Mouse (Mus musculus) ES-Bruce4 (cell line): ENCODE measurements at regions not wholly inside any gene's neighbourhood (a gene's known extent, or its start where the extent isn't known, plus 50 kb on each side); places are given as distances from the start of the nearest gene placed in this dataset.

Source experiments
- H3K27ac ChIP-seq: 2 replicates; pipeline ENCODE4 v1.5.1; 2012; ENCODE audit warnings: low read length, inconsistent platforms; ENCODE audit not compliant: insufficient read depth
- H3K27me3 ChIP-seq: 2 replicates; pipeline ENCODE4 v1.6.1; 2012; ENCODE audit warnings: mild to moderate bottlenecking, low read length, inconsistent platforms; ENCODE audit not compliant: control insufficient read depth, poor library complexity, insufficient read depth, severe bottlenecking
- H3K36me3 ChIP-seq: 2 replicates; pipeline ENCODE4 v1.6.1; 2012; ENCODE audit warnings: inconsistent platforms, mild to moderate bottlenecking, low read length, moderate library complexity; ENCODE audit not compliant: control insufficient read depth, poor library complexity, insufficient read depth, severe bottlenecking
- H3K4me1 ChIP-seq: one replicate; pipeline ENCODE4 v1.8.1; 2011; ENCODE audit warnings: low read length; ENCODE audit not compliant: control insufficient read depth, insufficient read depth
- H3K4me3 ChIP-seq: 2 replicates; pipeline ENCODE4 v1.5.1; 2011; ENCODE audit warnings: low read depth, mild to moderate bottlenecking, low read length
- H3K9ac ChIP-seq: 2 replicates; pipeline ENCODE4 v1.6.1; 2012; ENCODE audit warnings: low read depth, mild to moderate bottlenecking, inconsistent platforms; ENCODE audit not compliant: poor library complexity, severe bottlenecking
- H3K9me3 ChIP-seq: replicated peaks from 2 replicates; pipeline ENCODE4 v1.6.1; 2012; ENCODE audit warnings: mild to moderate bottlenecking, low read length, inconsistent platforms; ENCODE audit not compliant: control insufficient read depth, poor library complexity, insufficient read depth, severe bottlenecking
- CTCF ChIP-seq: IDR thresholded peaks from one replicate; pipeline ENCODE4 v1.8.1; 2011; ENCODE audit warnings: low read depth, low read length
- EP300 ChIP-seq: IDR thresholded peaks from 2 replicates; pipeline ENCODE4 v1.6.1; 2011; ENCODE audit warnings: low read depth, low read length; ENCODE audit not compliant: insufficient read depth
- POLR2A ChIP-seq: IDR thresholded peaks from one replicate; pipeline ENCODE4 v1.8.1; 2011; ENCODE audit warnings: low read length; ENCODE audit not compliant: insufficient read depth

DNA sequence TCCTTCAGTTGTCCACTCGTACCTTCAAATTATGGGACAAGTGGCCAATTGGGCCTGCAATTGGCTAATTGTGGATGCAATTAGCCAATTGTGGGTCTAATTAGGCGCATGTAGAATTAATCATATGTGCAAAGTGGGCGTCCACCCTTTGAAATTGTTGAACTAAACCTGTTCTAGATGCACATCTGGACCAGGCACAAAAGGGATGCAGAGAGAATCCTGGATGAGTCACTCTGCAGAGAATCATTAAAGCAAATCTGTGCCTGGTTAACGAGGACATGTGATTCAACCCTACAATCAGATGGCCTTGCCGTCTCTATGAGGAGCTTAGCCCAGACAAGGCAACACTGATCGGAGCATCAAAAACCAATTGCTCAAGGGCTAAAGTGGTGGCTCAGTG, 393.0 kb upstream of the 3110018I06Rik start:
- H3K4me1 ChIP-seq: no peaks in the 10 kb centered on the region
- no peak overlapping the region for H3K4me3 ChIP-seq
- no peak overlapping the region for H3K27ac ChIP-seq
- no peaks in the 10 kb centered on the region for H3K36me3 ChIP-seq
- no peak overlapping the region for H3K9ac ChIP-seq
- H3K9me3 ChIP-seq: no peaks in the 10 kb centered on the region
- TF ChIP-seq POLR2A (no peak), EP300 (no peak), CTCF (no peak)
- no peaks in the 10 kb centered on the region for H3K27me3 ChIP-seq

DNA sequence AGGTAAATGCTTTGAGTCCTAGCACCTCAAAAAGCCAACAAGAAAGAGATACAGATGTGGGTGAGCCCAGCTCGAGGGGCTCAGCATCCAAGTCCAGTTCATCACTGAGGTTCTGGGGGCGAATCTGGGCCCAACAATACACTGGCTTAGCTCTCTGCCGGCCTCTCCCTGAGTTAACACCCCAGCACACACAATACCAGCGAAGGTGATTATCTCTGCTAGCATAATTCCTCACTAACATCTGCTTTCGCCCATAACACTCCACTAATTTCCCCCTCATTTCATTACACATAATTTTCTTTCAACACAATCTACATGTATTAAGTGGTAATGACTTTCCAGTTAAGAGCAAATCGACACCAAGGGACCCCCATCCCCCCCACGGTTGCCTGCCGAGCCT, 383.9 kb upstream of the 3110018I06Rik start:
- no peaks in the 10 kb centered on the region for H3K27me3 ChIP-seq
- H3K36me3 ChIP-seq: no peaks in the 10 kb centered on the region
- no peak overlapping the region for H3K27ac ChIP-seq
- no peaks in the 10 kb centered on the region for H3K9me3 ChIP-seq
- H3K4me1 ChIP-seq: no peaks in the 10 kb centered on the region
- H3K9ac ChIP-seq: no peak overlapping the region
- no peak overlapping the region for H3K4me3 ChIP-seq
- TF ChIP-seq EP300 (no peak), CTCF (no peak)

DNA sequence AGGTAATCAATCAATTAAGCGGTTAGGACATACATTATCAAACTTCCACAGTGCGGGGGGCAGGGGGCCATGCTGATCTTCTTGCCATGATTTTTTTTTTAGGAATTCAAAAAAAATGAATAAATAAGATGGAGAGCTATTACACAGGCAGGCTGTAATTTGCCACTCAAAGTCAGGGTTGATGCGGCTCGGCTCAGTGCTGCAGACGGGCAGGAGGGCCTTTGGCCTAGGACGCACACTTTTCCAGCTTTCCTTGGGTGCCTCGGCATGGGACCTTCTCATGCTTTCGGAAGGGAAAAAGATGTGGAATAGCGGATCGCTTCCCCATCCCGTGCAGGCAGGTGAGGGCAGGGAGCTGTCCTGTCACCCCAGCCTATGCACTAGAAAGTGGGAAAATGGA, 383.4 kb upstream of the 3110018I06Rik start:
- Histone ChIP-seq H3K9me3 (no peaks in the 10 kb centered on the region), H3K36me3 (no peaks in the 10 kb centered on the region), H3K4me3 (no peak overlapping the region), H3K27ac (no peak overlapping the region), H3K4me1 (no peaks in the 10 kb centered on the region), H3K9ac (no peak overlapping the region), H3K27me3 (no peaks in the 10 kb centered on the region)
- no peak for TF ChIP-seq EP300
- TF ChIP-seq POLR2A: no peak
- TF ChIP-seq CTCF: no peak

DNA sequence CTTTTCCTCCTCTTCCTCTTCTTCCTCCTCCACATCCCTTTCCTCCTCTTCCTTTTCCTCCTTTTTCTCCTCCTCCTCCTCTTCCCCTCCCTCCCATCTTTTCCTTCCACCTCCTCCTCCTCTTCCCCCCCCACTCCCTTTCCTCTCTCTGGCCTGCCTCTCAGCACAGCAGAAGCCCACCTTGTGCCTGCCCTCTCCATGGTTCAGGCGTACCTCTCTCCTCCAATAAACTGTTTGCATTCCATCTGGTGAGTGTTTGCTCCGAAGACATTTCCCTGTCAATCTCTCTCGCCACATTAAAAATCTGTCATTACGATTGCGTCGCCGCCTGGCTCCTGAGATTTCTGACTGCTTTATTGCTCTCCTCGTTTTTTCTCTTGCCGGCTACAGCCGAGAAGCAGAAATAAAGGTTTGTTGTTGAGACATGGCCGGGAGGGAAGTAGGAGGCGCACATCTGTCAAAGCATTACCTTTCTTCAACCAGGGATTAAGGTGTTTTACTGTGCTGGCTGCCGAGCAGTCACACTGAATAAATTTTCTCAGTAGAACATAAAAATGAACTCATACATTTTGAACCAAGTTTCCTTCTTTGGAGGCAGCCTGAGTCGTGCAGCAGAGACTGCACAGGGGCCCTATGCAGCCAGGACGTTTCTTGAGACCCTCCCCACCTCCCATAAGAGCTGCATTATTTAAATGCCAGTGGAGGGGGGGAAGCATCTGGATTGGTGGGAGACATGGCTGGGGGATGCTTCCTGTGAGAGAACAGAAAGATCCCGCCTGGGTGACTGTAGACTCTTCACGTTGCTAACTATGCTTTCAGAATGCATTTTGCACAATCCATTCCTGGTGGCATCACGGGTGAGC, 376.3 kb upstream of the 3110018I06Rik start:
- H3K4me3 ChIP-seq: no peak overlapping the region
- TF ChIP-seq EP300: no peak
- TF ChIP-seq POLR2A: no peak
- no peak for TF ChIP-seq CTCF

DNA sequence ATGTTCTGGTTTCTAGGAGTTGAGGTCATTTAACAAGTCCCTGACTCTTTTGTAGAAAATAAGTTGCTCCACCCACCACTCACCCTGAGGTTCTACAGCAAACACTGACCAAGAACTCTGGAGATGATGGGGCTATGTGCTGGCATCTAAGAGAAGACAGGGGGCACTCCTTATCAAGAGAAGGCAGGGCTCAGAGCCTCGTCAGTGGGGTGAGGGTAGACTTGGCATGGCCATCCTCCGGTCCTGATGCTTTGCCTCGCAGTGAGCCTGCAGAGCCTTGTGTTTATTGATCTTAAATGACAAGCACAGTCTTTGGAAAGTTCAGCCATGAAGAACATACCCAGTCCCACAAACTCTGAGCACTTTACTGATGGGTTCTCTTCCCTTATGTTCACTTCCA, 370.1 kb upstream of the 3110018I06Rik start:
- H3K4me1 ChIP-seq: no peaks in the 10 kb centered on the region
- no peak overlapping the region for H3K4me3 ChIP-seq
- H3K27me3 ChIP-seq: no peaks in the 10 kb centered on the region
- no peak overlapping the region for H3K27ac ChIP-seq
- H3K9ac ChIP-seq: no peak overlapping the region
- TF ChIP-seq CTCF: no peak
- TF ChIP-seq POLR2A: no peak
- no peak for TF ChIP-seq EP300
- no peaks in the 10 kb centered on the region for H3K36me3 ChIP-seq
- H3K9me3 ChIP-seq: no peaks in the 10 kb centered on the region; the same call in 1 of the 2 replicates

More for the DNA sequence above, 376.3 kb upstream of the 3110018I06Rik start:
- peaks cover 2% of the 10 kb centered on the region; the same call in 1 of the 2 replicates for H3K27me3 ChIP-seq
- no peak overlapping the region for H3K27ac ChIP-seq
- no peaks in the 10 kb centered on the region for H3K36me3 ChIP-seq
- no peaks in the 10 kb centered on the region; the same call in 1 of the 2 replicates for H3K9me3 ChIP-seq
- no peaks in the 10 kb centered on the region for H3K4me1 ChIP-seq
- H3K9ac ChIP-seq: no peak overlapping the region

DNA sequence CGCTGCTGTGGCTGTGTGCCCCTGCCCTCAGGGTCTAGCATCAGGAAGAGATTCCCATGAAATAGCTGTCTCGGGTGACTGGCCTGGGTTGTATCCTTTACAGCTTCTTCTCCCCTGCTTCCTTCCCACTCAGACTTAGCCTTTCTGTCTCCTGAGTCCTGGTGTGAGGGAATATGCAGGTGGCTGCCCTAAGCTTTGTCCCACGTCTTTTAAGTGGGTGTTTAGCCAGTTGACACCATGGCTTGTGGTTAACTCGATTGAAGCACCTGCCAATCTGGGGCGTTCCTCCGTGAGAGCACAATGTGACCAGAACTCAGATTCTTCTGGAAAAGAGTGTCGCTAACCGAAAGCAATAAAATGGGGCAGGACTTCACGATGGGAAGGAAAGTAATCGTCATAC, 369.4 kb upstream of the 3110018I06Rik start:
- Histone ChIP-seq H3K27me3 (no peaks in the 10 kb centered on the region), H3K9me3 (no peaks in the 10 kb centered on the region; the same call in 1 of the 2 replicates), H3K27ac (no peak overlapping the region), H3K36me3 (no peaks in the 10 kb centered on the region), H3K4me1 (no peaks in the 10 kb centered on the region), H3K9ac (no peak overlapping the region), H3K4me3 (no peak overlapping the region)
- TF ChIP-seq POLR2A: no peak
- no peak for TF ChIP-seq EP300
- no peak for TF ChIP-seq CTCF
